Mouse (Mus musculus) liver, postnatal 0 days (tissue): ENCODE results near the gene Pax2. TPM values are rescaled to one million over a fixed set of nuclear protein-coding genes. Genes with fewer than 3 reads are reported as not detected.
A peak's percentile ranks its signal among the peaks of the same experiment; 100 is the strongest.
"Not testable (repeated sequence)": the region's sequence is repeated elsewhere in the genome, so short reads cannot be mapped to it uniquely, and the experiment has no call there.

ENCODE experiments used
- ATAC-seq: fragments of 200-750 bp; cut with Nextera tagmentation; 2 replicates; pipeline ENCODE4 v1.8.0; 2017; ENCODE audit warnings: mild to moderate bottlenecking, moderate library complexity
- DNase-seq: peaks from one replicate; pipeline ENCODE4 v3.0.0-alpha.2; 2016
- H3K27ac ChIP-seq: fragments of 300-500 bp; sonication (generic); 2 replicates; pipeline ENCODE4 v1.5.1; 2014; ENCODE audit warnings: antibody characterized with exemption, moderate library complexity, mild to moderate bottlenecking, low read depth
- H3K27me3 ChIP-seq: fragments of 300-500 bp; sonication (generic); 2 replicates; pipeline ENCODE4 v1.6.1; 2014; ENCODE audit warnings: low read length, control low read depth, mixed read lengths; ENCODE audit not compliant: insufficient read depth
- H3K36me3 ChIP-seq: fragments of 300-500 bp; sonication (generic); replicated peaks from 2 replicates; pipeline ENCODE4 v1.6.1; 2014; ENCODE audit warnings: mild to moderate bottlenecking, control low read depth, low read length, moderate library complexity, mixed read lengths; ENCODE audit not compliant: insufficient read depth
- H3K4me1 ChIP-seq: fragments of 300-500 bp; sonication (generic); 2 replicates; pipeline ENCODE4 v1.6.1; 2014; ENCODE audit warnings: antibody characterized with exemption, mild to moderate bottlenecking, control low read depth; ENCODE audit not compliant: insufficient read depth
- H3K4me2 ChIP-seq: fragments of 300-500 bp; sonication (generic); 2 replicates; pipeline ENCODE4 v1.6.1; 2014; ENCODE audit warnings: low read depth, mild to moderate bottlenecking, low read length, moderate library complexity, mixed read lengths
- H3K4me3 ChIP-seq: fragments of 300-500 bp; sonication (generic); 2 replicates; pipeline ENCODE4 v1.5.1; 2014; ENCODE audit warnings: low read depth, low read length
- H3K9ac ChIP-seq: fragments of 300-500 bp; sonication (generic); replicated peaks from 2 replicates; pipeline ENCODE4 v1.6.1; 2014; ENCODE audit warnings: mild to moderate bottlenecking, moderate library complexity
- H3K9me3 ChIP-seq: fragments of 300-500 bp; sonication (generic); 2 replicates; pipeline ENCODE4 v1.6.1; 2016; ENCODE audit warnings: mild to moderate bottlenecking, control low read depth, low read length, mixed read lengths
- CTCF ChIP-seq: sonication (generic); IDR thresholded peaks from 2 replicates; pipeline ENCODE4 v1.5.1; 2016; ENCODE audit warnings: antibody characterized with exemption, low read depth
- EP300 ChIP-seq: IDR thresholded peaks from 2 replicates; pipeline ENCODE4 v1.6.1; 2016; ENCODE audit warnings: antibody characterized with exemption, low read depth, mild to moderate bottlenecking
- WGBS: fragments of 180-500 bp; shearing (Covaris S2); extraction: QIAGEN DNeasy Blood & Tissue Kit; methylation state at CpG from one replicate; pipeline ENCODE4 v1.1.7; 2014; ENCODE audit not compliant: insufficient replicate concordance; 5-methylcytosine and 5-hydroxymethylcytosine counted together
- polyA plus RNA-seq: library from polyadenylated mRNA; unstranded; fragments of >200 nt; fragmentation: Nextera tagmentation; extraction: Ambion mirVana; gene quantifications from 2 replicates; pipeline ENCODE4 v1.2.1, GENCODE M21; 2015

Pax2 gene
- polyA plus RNA-seq, 1 experiment from 2014 or later = not detected

DNA sequence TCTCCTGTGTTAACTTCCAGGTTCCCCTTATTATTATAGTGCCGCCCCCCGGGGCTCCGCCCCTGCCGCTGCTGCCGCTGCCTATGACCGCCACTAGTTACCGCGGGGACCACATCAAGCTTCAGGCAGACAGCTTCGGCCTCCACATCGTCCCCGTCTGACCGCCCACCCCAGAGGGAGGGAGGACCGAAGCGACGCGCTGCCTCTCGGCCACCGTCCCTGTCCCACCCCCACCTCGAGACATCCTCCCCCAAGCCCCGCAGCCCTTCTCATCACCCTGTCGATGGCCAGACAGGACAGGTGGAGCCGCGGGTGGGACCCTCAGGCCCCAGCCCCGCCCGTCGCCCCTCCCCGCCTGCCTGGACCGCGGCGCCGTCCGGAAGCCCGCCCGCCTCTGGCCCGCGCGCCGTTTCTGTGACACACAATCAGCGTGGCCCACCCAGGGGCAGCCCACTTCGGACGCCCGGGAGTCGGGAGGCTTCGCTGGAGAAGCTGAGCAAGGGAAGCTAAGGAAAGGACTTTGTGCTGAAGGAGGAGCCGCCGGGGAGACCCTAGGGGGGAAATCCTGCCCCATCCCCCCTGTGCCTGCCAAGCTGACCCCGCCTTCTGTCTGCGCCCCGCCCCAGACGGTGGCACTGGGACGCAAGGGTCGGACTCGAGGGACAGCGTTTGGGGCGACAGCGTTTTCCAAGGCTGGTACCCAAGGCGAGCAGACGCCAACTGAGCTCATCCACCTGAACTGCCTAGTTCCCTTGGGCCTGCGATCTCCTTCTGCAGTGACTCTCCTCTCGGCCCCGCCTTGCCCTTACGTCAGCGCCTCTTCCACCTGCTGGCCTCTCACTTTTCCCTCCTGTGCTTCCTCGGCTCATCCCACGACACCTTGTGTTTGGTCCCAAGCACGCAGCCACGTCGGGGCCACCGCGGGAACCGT is 80.4 kb downstream of the Pax2 start:
- no peak for ATAC-seq
- Histone ChIP-seq H3K27ac (no peak overlapping the region), H3K4me1 (peaks cover 5% of the 10 kb centered on the region), H3K9me3 (no peaks in the 10 kb centered on the region), H3K36me3 (no peaks in the 10 kb centered on the region), H3K9ac (no peak overlapping the region), H3K27me3 (peaks cover 82% of the 10 kb centered on the region), H3K4me2 (peak overlapping the region; percentile 65), H3K4me3 (peak overlapping the region; percentile 34)
- TF ChIP-seq EP300 = no peak
- TF ChIP-seq CTCF = no peak
- WGBS = 1% methylated on average over 65 of the region's 71 CpGs
- no peak for DNase-seq

- TF ChIP-seq CTCF = no peak
- TF ChIP-seq EP300 = no peak
- H3K4me2 ChIP-seq = no peak overlapping the region
- peaks cover 5% of the 10 kb centered on the region for H3K4me1 ChIP-seq
- H3K9ac ChIP-seq = no peak overlapping the region
- no peak overlapping the region for H3K27ac ChIP-seq
- no peak for ATAC-seq
- no peak for DNase-seq
- H3K27me3 ChIP-seq = peaks cover 72% of the 10 kb centered on the region
- no peaks in the 10 kb centered on the region for H3K36me3 ChIP-seq
- 4% methylated on average over 37 of the region's 37 CpGs for WGBS
- no peaks in the 10 kb centered on the region for H3K9me3 ChIP-seq
- H3K4me3 ChIP-seq = peak overlapping the region; percentile 15; the same call in 1 of the 2 replicates
Measured at GRCm38 (mm10) chr19:44837426-44838205, 81.8 kb downstream of the Pax2 start.

DNA sequence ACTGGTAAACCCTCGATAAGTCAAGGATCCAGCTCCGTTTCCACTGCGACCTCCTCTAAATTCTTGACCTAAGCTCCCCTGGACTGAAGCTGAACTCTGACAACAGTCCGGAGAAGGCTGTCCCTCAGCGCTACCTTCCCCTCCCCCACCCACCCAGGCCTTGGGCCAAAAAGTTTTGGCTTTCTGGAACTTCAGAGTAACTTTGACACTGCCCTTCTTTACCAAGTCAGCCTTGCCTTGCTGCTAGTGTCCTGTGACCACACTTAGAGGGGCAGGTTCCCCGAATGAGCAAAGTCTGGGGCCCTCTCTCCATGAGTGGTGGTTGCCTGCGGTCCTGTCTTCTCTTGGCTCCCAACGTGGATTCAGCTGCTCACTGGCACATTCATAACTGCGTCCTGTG is 82.5 kb downstream of the Pax2 start:
- DNase-seq (no peak), ATAC-seq (no peak)
- no peaks in the 10 kb centered on the region for H3K9me3 ChIP-seq
- WGBS = 12% methylated on average over 9 of the region's 9 CpGs
- peaks cover 68% of the 10 kb centered on the region for H3K27me3 ChIP-seq
- H3K9ac ChIP-seq = no peak overlapping the region
- no peak overlapping the region for H3K4me3 ChIP-seq
- TF ChIP-seq CTCF = no peak
- TF ChIP-seq EP300 = no peak
- H3K36me3 ChIP-seq = no peaks in the 10 kb centered on the region
- H3K4me1 ChIP-seq = peaks cover 5% of the 10 kb centered on the region
- H3K27ac ChIP-seq = no peak overlapping the region
- no peak overlapping the region for H3K4me2 ChIP-seq

DNA sequence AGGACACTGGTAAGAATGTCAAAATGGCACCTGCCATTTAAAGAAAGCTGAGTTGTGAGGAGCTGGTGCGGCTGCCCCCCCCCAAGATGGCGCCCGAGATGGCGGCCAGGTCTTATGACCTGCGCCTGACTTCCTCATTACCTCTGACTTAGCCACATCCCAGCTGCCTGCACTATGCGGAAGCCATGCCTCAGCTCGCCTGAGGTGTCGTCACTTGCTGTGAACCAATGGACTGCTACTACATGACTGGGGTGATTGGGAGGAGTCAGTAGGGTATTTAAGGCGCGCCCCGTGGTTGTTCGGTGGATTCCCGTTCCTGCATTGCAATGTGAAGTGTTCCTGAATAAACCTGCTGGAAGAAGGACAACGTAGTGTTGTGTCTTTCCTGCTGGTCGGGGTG is 86.8 kb downstream of the Pax2 start:
- WGBS = 78% methylated on average over 15 of the region's 15 CpGs
- not testable (repeated sequence) for H3K4me1 ChIP-seq, H3K4me2 ChIP-seq, H3K36me3 ChIP-seq, H3K27ac ChIP-seq, H3K9ac ChIP-seq, ATAC-seq, H3K4me3 ChIP-seq, H3K9me3 ChIP-seq
- DNase-seq = peak; percentile 7
- H3K27me3 ChIP-seq = peaks cover 25% of the 10 kb centered on the region

DNA sequence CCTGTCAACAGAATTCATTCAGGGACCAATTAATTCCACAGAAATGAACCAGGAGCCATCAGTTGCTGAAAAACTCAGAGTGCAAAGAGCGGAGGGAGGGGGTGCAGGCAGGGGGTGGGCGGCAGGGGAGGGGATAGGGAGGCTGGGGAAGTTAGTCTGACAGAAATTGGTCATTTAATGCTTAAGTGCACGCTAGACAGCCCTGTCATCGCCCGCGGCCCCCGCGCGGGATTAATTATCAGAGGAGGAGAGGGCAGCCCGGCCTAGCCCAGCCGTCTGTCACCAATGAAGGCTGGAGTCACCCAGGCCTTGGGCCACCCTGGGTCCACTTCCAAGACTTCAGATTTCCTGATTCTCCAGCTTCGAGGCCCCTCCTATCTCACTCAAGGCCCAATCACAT is 93.6 kb downstream of the Pax2 start:
- TF ChIP-seq CTCF (no peak), EP300 (no peak)
- Histone ChIP-seq H3K9ac (no peak overlapping the region), H3K4me3 (no peak overlapping the region), H3K4me1 (no peaks in the 10 kb centered on the region), H3K36me3 (no peaks in the 10 kb centered on the region), H3K9me3 (no peaks in the 10 kb centered on the region), H3K27me3 (no peaks in the 10 kb centered on the region), H3K4me2 (no peak overlapping the region), H3K27ac (no peak overlapping the region)
- DNase-seq = no peak
- ATAC-seq = no peak
- WGBS = 80% methylated on average over 12 of the region's 12 CpGs

- Histone ChIP-seq H3K9ac (no peak overlapping the region), H3K27me3 (no peaks in the 10 kb centered on the region), H3K36me3 (no peaks in the 10 kb centered on the region), H3K4me1 (no peaks in the 10 kb centered on the region), H3K27ac (no peak overlapping the region), H3K9me3 (no peaks in the 10 kb centered on the region), H3K4me3 (no peak overlapping the region), H3K4me2 (no peak overlapping the region)
- DNase-seq = no peak
- TF ChIP-seq CTCF = no peak
- TF ChIP-seq EP300 = no peak
- WGBS = 73% methylated on average over 1 of the region's 1 CpGs
- no peak for ATAC-seq
Measured at GRCm38 (mm10) chr19:44858671-44859070, 102.8 kb downstream of the Pax2 start.
